Mouse (Mus musculus) activated CD4-positive, CD25-positive, alpha-beta regulatory T cell, adult 4 months (primary cell): ENCODE measurements around the gene Smyd3. TPM values are rescaled to one million over a fixed set of nuclear protein-coding genes. Genes with fewer than 3 reads are reported as not detected.

Experiments
- ATAC-seq: one replicate; pipeline ENCODE4 v1.8.0; 2017
- polyA plus RNA-seq, 2 experiments: library from polyadenylated mRNA; unstranded; fragments of 100-300 nt; shearing (Covaris generic); gene quantifications; one replicate each; pipeline ENCODE4 v1.2.1; 2017

Gene Smyd3
- polyA plus RNA-seq, 2 experiments from 2014 or later: 24.6 to 32.6 TPM

DNA sequence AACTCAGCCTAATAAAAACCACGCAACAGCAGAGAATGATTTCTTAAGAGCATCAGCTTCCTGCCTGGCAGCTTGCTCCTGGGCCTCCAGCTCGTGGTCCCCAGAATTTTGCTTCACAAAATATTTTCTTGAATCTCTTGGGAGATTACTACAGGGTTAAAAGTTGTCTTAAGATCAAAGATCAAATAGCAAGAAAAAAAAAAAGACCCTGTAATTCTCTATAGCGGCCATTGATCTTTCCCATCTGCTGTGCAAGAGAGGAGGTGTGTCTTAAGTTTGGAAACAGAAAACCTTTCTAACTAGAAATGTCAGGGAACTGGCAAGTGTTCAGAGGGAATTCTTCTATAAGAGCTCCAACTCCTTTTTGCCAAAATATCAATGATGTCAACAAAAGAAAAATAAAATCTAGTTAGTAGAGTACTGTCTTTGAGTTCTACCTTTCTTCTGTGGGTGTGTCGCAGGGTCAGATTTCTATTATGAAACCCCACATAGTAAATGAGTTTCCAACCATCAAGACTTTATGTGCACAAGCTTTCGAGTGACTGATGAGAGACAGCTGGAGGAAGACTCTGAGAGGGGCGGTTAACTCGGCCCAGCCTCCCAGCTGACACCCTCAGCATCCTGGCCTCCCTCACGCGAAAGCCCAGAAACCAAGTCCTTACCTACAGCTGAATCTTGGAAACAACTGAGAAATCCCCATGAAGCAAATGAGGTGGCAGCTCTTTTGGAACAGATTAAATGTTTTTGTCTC is 59.4 kb downstream of the Smyd3 start:
- no peak for ATAC-seq

GRCm38 (mm10) chr1:179454600-179454999 is 63.2 kb downstream of the Smyd3 start:
- no peak for ATAC-seq

- ATAC-seq: no peak
Observed at GRCm38 (mm10) chr1:179451211-179451610, 66.6 kb downstream of the Smyd3 start.

- no peak for ATAC-seq
Observed at GRCm38 (mm10) chr1:179446845-179447212, 71.0 kb downstream of the Smyd3 start.

- ATAC-seq: no peak
Observed at GRCm38 (mm10) chr1:179446127-179446844, 71.6 kb downstream of the Smyd3 start.

DNA sequence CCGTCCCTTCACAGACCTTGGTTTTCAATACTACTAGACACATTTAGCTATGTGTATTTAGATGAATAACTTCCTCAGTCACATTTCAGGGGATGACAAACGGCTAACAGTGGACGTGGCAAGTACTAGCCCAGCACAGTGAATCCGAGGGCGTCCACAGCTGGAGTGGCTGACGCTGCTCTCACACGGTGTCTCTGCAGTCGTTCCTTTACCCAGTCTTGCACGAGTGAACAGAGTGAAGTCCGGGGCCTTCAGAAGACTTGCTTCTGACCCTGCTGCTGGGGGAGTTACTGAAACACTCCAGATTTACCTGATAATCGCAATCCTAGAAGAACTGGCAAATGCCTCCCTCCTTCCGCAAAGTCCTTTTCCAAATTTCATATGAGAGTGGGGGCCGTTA is 74.0 kb downstream of the Smyd3 start:
- ATAC-seq: no peak

- ATAC-seq: no peak
Observed at GRCm38 (mm10) chr1:179443423-179443822, 74.4 kb downstream of the Smyd3 start.

DNA sequence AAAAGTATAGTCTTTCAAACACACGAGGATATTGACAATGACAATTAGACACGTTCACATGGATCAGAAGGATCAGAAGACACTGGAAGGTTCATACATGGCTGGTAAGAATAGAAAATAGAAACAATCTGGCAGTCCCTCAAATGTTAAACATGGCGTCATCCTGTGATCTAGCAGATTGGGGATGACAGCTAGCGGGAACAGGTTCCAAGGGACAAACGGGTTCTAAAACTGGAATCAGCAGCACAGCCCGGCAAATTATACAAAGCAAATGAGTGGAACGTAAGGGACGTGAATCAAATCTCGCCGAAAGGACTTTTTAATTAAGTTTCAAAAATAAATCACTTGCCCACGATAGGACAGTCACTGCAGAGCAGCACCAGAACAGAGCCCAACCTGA is 81.2 kb downstream of the Smyd3 start:
- ATAC-seq: no peak

DNA sequence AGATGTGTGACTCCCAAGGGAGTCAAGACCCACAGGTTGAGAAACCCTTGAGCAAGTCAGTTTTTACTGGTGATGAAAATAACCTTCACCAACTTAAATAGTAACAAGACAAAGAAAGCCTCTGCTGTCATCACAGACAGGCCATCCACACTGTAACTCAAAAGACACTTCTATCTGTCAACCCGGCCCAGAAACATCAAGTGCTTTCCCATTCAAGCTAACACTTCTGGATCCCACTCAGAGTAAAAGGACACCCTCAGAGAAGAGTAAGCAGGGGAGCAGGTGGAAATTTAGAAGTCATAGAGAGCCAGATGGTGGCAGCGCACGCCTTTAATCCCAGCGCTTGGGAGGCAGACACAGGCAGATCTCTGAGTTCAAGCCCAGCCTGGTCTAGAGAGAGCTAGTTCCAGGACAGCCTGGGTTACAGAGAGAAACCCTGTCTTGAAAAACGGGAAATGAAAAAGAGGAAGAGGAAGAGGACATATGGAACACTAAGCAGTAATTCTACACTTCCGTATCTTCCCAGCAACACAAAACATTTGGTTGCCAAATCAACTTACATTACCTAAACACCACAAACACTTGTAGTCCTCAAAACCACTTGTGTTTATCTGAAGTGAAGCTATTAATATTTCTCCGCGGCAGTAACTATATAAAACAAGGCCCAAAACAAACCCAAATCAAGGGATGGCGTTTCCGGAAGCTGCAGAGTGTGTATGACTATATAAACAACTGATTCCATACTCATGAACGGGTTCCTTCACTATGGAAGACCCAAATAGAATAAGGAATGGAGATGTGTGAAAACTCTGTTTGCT is 83.2 kb downstream of the Smyd3 start:
- no peak for ATAC-seq

DNA sequence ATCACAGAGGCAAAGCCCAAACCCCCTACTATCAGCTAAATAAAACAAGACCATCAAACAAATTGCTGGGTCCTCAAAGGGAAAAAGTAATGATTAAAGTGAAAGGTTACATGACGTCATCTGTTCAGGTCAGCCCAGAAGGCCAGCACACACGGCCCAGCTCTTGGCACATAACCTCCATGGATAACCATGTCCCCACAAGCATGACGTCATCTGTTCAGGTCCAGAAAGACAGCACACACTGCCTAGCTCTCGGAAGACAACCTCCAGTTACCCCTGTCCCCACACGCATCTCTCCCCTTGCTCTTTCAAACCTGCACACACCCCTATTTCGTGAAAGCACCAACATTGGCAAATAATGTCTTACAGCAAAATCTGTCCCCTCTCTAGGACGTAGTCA is 84.0 kb downstream of the Smyd3 start:
- ATAC-seq: no peak

DNA sequence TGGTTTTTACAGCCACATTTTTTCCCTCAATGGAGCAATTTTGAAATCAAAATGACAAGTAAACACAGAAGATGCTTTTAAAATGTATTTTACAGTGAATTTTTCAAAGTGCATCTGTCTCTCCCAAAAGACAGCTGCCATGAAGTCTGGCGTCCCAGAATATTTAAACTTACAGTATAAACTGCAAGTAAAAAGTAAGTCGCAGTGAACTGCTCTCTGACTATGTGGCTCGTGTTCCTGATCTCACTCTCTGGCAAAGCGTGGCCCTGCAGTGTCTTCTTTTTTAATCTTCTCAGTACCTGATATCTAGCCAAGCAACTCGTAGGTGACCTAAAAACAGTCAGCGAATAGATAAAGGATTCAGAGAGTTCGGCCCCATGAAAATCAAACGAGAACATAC is 84.5 kb downstream of the Smyd3 start:
- no peak for ATAC-seq

GRCm38 (mm10) chr1:179430077-179430476 is 87.8 kb downstream of the Smyd3 start:
- no peak for ATAC-seq

- ATAC-seq: no peak
Observed at GRCm38 (mm10) chr1:179424879-179425472, 92.9 kb downstream of the Smyd3 start.

DNA sequence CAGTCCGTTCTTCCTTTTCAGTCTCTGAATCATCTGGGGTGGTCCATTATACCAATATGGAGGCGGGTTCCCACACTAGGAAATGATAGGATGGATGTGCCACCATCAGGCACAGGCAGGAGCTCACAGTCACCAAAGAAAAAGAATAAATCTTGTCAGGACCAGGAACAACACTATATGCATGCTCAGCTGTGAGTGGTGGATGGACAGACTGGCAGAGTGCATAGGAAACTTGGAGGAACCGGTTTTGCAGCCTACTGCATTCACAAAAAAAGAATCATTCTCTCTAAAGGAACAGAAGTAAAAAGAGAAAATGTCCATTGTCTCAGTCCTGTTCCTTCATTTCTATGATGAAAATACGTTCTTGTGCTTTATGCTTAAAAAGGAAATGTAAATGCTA is 98.8 kb downstream of the Smyd3 start:
- ATAC-seq: no peak

DNA sequence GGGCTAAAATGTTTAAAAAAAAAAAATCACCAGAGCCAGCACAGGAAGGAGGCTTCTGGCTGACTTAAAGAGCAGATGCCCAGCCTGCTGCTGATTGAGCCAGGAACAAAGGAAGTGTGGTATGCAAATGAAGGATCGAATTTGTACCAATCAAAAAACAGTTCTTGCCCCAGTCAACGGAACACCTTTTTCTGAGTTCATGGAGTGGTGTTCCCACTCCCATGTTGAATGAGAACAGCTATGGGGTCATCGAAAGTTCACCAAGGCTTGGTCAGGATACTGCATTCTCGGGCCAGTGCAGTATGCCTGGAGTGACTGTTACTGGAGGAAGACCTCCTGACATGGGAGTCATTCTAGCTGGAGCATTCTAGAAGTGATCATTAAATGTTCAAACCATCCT is 109.8 kb downstream of the Smyd3 start:
- ATAC-seq: no peak

GRCm38 (mm10) chr1:179400835-179401234 is 117.0 kb downstream of the Smyd3 start:
- ATAC-seq: no peak

GRCm38 (mm10) chr1:179398639-179399038 is 119.2 kb downstream of the Smyd3 start:
- no peak for ATAC-seq

GRCm38 (mm10) chr1:179386237-179386975 is 131.4 kb downstream of the Smyd3 start:
- no peak for ATAC-seq

DNA sequence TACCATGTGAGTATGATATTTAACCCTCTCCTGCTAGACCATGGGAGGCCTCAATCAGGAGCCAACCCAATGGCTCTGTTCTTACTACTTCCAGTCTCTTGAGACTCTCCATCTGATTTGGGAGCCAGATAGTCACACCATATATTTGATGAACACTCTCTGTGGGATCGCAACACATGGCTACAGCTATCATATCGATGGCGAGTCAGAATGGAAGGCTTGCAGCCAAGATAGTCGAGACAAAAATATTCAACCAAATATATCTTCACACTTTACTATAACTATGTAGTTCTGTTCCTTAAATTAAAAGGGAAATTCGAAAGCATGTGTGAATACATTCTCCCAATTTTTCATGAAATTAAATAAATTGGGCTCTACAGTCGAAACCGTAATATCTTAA is 132.2 kb downstream of the Smyd3 start:
- ATAC-seq: no peak

DNA sequence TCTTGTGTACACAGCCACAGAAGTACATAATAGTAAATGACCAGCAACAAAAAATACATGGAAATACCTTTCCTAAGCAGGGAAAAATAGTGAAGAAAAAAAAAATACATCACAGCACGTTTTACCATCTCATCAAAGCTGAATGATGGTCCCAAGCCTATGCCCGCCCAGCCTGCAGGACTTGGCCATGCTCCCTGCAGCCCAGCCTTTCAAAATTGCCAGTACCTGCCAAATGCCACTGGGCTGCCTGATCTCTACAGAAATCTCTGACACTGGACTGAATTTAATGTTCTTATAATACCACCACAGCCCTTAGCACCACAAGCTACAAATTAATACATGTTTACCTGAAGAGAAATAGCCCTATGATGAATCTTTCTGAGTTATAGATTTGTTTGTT is 133.5 kb downstream of the Smyd3 start:
- no peak for ATAC-seq

DNA sequence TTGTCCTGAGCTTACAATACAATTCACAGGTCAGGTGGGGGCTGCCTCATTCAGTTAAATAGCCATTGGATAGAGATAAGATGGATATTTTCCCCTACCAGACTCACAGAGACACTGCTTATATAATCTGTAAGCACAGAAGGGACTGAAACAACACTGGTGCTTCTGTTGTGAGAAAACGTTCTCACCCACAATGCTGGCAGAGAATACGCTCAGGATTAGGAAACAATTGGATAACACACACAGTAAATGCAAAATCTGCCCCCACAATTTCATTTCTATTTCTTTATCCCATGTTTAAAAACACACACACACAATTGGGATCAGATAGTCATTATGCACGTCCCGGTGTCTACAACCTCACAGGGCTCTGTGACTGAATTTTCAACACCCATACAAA is 139.7 kb downstream of the Smyd3 start:
- no peak for ATAC-seq

GRCm38 (mm10) chr1:179374987-179375386 is 142.9 kb downstream of the Smyd3 start:
- ATAC-seq: no peak
